Mouse (Mus musculus): ENCODE data around the gene Prkar2b. TPM values are rescaled to one million over a fixed set of nuclear protein-coding genes. Genes with fewer than 3 reads are reported as not detected.
A peak's percentile ranks its signal among the peaks of the same experiment; 100 is the strongest.

Gene Prkar2b
- polyA plus RNA-seq, 1 experiment from 2014 or later, result 11.8 TPM

GRCm38 (mm10) chr12:32087339-32087738 lies 26.2 kb upstream of the Prkar2b start:
- ATAC-seq (ENCODE audit: extremely low read depth, insufficient number of reproducible peaks, low FRiP score, low TSS enrichment), result no peak
- no peaks in the 10 kb centered on the region for H3K36me3 ChIP-seq
- no peak overlapping the region for H3K4me3 ChIP-seq
- 80% methylated on average over 8 of the region's 8 CpGs for WGBS
- H3K27me3 ChIP-seq (replicated peaks), result no peaks in the 10 kb centered on the region
- no peak overlapping the region for H3K9ac ChIP-seq
- 0 out of 2 replicates have a peak, but pooled peaks cover 4% of the 10 kb centered on the region for H3K9me3 ChIP-seq
- H3K4me1 ChIP-seq, result peaks cover 5% of the 10 kb centered on the region; the same call in 1 of the 2 replicates
- H3K4me2 ChIP-seq, result no peak overlapping the region
- no peak overlapping the region for H3K27ac ChIP-seq (replicated peaks)

- 79% methylated on average over 3 of the region's 3 CpGs for WGBS
- 0 out of 2 replicates have a peak, but pooled peaks cover 4% of the 10 kb centered on the region for H3K9me3 ChIP-seq
These were observed 25.8 kb upstream of the Prkar2b start for GRCm38 (mm10) chr12:32086874-32087273.

GRCm38 (mm10) chr12:32085856-32086255 lies 24.8 kb upstream of the Prkar2b start:
- ATAC-seq (ENCODE audit: extremely low read depth, insufficient number of reproducible peaks, low FRiP score, low TSS enrichment), result no peak
- whole genome bisulfite sequencing, result 80% methylated on average over 3 of the region's 3 CpGs
- Histone ChIP-seq H3K27ac (replicated peaks) (no peak overlapping the region), H3K9ac (no peak overlapping the region), H3K4me1 (peaks cover 5% of the 10 kb centered on the region; the same call in 1 of the 2 replicates), H3K27me3 (replicated peaks) (no peaks in the 10 kb centered on the region), H3K4me2 (no peak overlapping the region), H3K36me3 (no peaks in the 10 kb centered on the region), H3K4me3 (no peak overlapping the region), H3K9me3 (no peaks in the 10 kb centered on the region)

More at GRCm38 (mm10) chr12:32086874-32087273, 25.8 kb upstream of the Prkar2b start:
- Histone ChIP-seq H3K27ac (replicated peaks) (no peak overlapping the region), H3K9ac (no peak overlapping the region), H3K4me2 (no peak overlapping the region), H3K4me1 (peaks cover 5% of the 10 kb centered on the region; the same call in 1 of the 2 replicates), H3K36me3 (no peaks in the 10 kb centered on the region), H3K4me3 (no peak overlapping the region), H3K27me3 (replicated peaks) (no peaks in the 10 kb centered on the region)
- ATAC-seq (ENCODE audit: extremely low read depth, insufficient number of reproducible peaks, low FRiP score, low TSS enrichment), result no peak

- Histone ChIP-seq H3K27ac (replicated peaks) (no peak overlapping the region), H3K4me1 (peaks cover 5% of the 10 kb centered on the region; the same call in 1 of the 2 replicates), H3K36me3 (no peaks in the 10 kb centered on the region), H3K9me3 (no peaks in the 10 kb centered on the region), H3K4me2 (no peak overlapping the region), H3K9ac (no peak overlapping the region), H3K27me3 (replicated peaks) (no peaks in the 10 kb centered on the region), H3K4me3 (no peak overlapping the region)
- ATAC-seq (ENCODE audit: extremely low read depth, insufficient number of reproducible peaks, low FRiP score, low TSS enrichment), result no peak
These were observed 24.1 kb upstream of the Prkar2b start for GRCm38 (mm10) chr12:32085189-32085588.

GRCm38 (mm10) chr12:32084601-32085000 lies 23.5 kb upstream of the Prkar2b start:
- Histone ChIP-seq H3K27me3 (replicated peaks) (no peaks in the 10 kb centered on the region), H3K36me3 (no peaks in the 10 kb centered on the region), H3K4me2 (no peak overlapping the region), H3K27ac (replicated peaks) (no peak overlapping the region), H3K9me3 (no peaks in the 10 kb centered on the region), H3K9ac (no peak overlapping the region), H3K4me3 (no peak overlapping the region), H3K4me1 (peaks cover 5% of the 10 kb centered on the region; the same call in 1 of the 2 replicates)
- 47% methylated on average over 5 of the region's 5 CpGs for WGBS
- ATAC-seq (ENCODE audit: extremely low read depth, insufficient number of reproducible peaks, low FRiP score, low TSS enrichment), result no peak

GRCm38 (mm10) chr12:32080692-32081091 lies 19.6 kb upstream of the Prkar2b start:
- Histone ChIP-seq H3K4me1 (peaks cover 5% of the 10 kb centered on the region; the same call in 1 of the 2 replicates), H3K4me3 (no peak overlapping the region), H3K9me3 (no peaks in the 10 kb centered on the region), H3K27ac (replicated peaks) (no peak overlapping the region), H3K9ac (no peak overlapping the region), H3K4me2 (no peak overlapping the region), H3K27me3 (replicated peaks) (no peaks in the 10 kb centered on the region), H3K36me3 (no peaks in the 10 kb centered on the region)
- WGBS, result 75% methylated on average over 9 of the region's 9 CpGs
- ATAC-seq (ENCODE audit: extremely low read depth, insufficient number of reproducible peaks, low FRiP score, low TSS enrichment), result no peak

- Histone ChIP-seq H3K4me3 (no peak overlapping the region), H3K9me3 (no peaks in the 10 kb centered on the region), H3K27me3 (replicated peaks) (no peaks in the 10 kb centered on the region), H3K9ac (no peak overlapping the region), H3K4me2 (no peak overlapping the region), H3K4me1 (no peaks in the 10 kb centered on the region), H3K27ac (replicated peaks) (no peak overlapping the region), H3K36me3 (no peaks in the 10 kb centered on the region)
- WGBS, result 91% methylated on average over 6 of the region's 6 CpGs
- no peak for ATAC-seq (ENCODE audit: extremely low read depth, insufficient number of reproducible peaks, low FRiP score, low TSS enrichment)
These were observed 16.3 kb upstream of the Prkar2b start for GRCm38 (mm10) chr12:32077403-32077802.

- H3K27ac ChIP-seq (replicated peaks), result no peak overlapping the region
- H3K9me3 ChIP-seq, result no peaks in the 10 kb centered on the region
- no peak overlapping the region for H3K4me3 ChIP-seq
- no peaks in the 10 kb centered on the region for H3K27me3 ChIP-seq (replicated peaks)
- no peaks in the 10 kb centered on the region for H3K36me3 ChIP-seq
- ATAC-seq (ENCODE audit: extremely low read depth, insufficient number of reproducible peaks, low FRiP score, low TSS enrichment), result no peak
- H3K4me2 ChIP-seq, result no peak overlapping the region
- 64% methylated on average over 10 of the region's 10 CpGs for WGBS
- H3K4me1 ChIP-seq, result no peaks in the 10 kb centered on the region
- H3K9ac ChIP-seq, result no peak overlapping the region
These were observed 15.0 kb upstream of the Prkar2b start for GRCm38 (mm10) chr12:32075831-32076715.

- no peak overlapping the region for H3K9ac ChIP-seq
- H3K4me2 ChIP-seq, result no peak overlapping the region
- H3K27ac ChIP-seq (replicated peaks), result no peak overlapping the region
- H3K36me3 ChIP-seq, result no peaks in the 10 kb centered on the region
- H3K4me3 ChIP-seq, result no peak overlapping the region
- H3K4me1 ChIP-seq, result no peaks in the 10 kb centered on the region
- no peak for ATAC-seq (ENCODE audit: extremely low read depth, insufficient number of reproducible peaks, low FRiP score, low TSS enrichment)
- no peaks in the 10 kb centered on the region for H3K9me3 ChIP-seq
- WGBS, result 86% methylated on average over 6 of the region's 6 CpGs
- no peaks in the 10 kb centered on the region for H3K27me3 ChIP-seq (replicated peaks)
These were observed 13.2 kb upstream of the Prkar2b start for GRCm38 (mm10) chr12:32074271-32074670.

GRCm38 (mm10) chr12:32066004-32066403 lies 4.9 kb upstream of the Prkar2b start:
- no peak for ATAC-seq (ENCODE audit: extremely low read depth, insufficient number of reproducible peaks, low FRiP score, low TSS enrichment)
- 46% methylated on average over 5 of the region's 5 CpGs for WGBS
- H3K4me1 ChIP-seq, result peaks cover 4% of the 10 kb centered on the region

GRCm38 (mm10) chr12:32060247-32061089 lies 628 bp downstream of the Prkar2b start:
- peak; percentile 37; the same call in 1 of the 2 replicates for ATAC-seq (ENCODE audit: extremely low read depth, insufficient number of reproducible peaks, low FRiP score, low TSS enrichment)
- no peaks in the 10 kb centered on the region for H3K9me3 ChIP-seq
- H3K27ac ChIP-seq (replicated peaks), result peak overlapping the region; percentile 88
- no peaks in the 10 kb centered on the region for H3K27me3 ChIP-seq (replicated peaks)
- H3K36me3 ChIP-seq, result no peaks in the 10 kb centered on the region
- H3K4me3 ChIP-seq, result peak overlapping the region; percentile 88
- H3K9ac ChIP-seq, result peak overlapping the region; percentile 90
- H3K4me1 ChIP-seq, result peaks cover 25% of the 10 kb centered on the region
- under 1% methylated on average over 56 of the region's 66 CpGs for WGBS
- peak overlapping the region; percentile 97 for H3K4me2 ChIP-seq

More at GRCm38 (mm10) chr12:32066004-32066403, 4.9 kb upstream of the Prkar2b start:
- no peak overlapping the region for H3K4me2 ChIP-seq
- no peaks in the 10 kb centered on the region for H3K27me3 ChIP-seq (replicated peaks)
- H3K4me3 ChIP-seq, result no peak overlapping the region
- H3K9ac ChIP-seq, result no peak overlapping the region
- H3K36me3 ChIP-seq, result no peaks in the 10 kb centered on the region
- no peak overlapping the region for H3K27ac ChIP-seq (replicated peaks)
- H3K9me3 ChIP-seq, result no peaks in the 10 kb centered on the region
